Mouse (Mus musculus): ENCODE results near the gene Snx17.

DNA sequence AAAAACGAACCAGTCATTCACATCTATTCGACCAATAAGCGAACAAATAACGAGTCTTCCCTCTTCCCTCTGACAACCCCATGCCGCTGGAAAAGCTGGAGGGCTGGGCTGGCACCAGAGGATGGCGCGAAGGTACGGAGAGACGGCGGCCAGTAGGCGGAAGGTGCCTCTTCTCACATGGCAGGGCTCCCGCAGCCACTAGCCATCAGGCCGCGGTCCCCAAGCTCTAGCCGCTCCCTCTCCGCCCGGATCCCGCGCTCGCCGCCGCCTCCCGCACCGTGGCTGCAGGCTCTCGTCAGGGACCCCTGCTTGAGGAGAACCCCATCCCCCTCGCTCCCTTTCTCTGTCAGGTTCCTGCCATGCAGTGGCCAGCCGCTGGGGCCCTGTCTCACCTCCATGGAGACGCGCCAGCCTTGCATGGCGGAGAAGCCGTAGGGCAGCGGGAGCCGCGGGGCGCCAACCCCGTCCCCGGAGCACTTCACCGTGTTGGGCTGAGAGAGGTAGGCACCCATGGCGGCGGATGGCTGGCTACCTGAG, 27.0 kb downstream of the Snx17 start:
- no peak for TF ChIP-seq CTCF (IDR thresholded peaks at IDR 0.05; ENCODE audit: extremely low read depth, insufficient read length, insufficient replicate concordance, low read depth, low read length)
- no peak for TF ChIP-seq POLR2A (IDR thresholded peaks at IDR 0.05; ENCODE audit: low read depth, low read length)
